Mouse (Mus musculus) cerebellum, adult 2 months (tissue): ENCODE results near the gene Lbhd1.

Experiments
- CTCF ChIP-seq: fragments of 200-500 bp; IDR thresholded peaks from 2 replicates; pipeline ENCODE4 v1.5.1; 2011; ENCODE audit warnings: low read depth, mild to moderate bottlenecking, control low read depth, low read length, moderate library complexity, borderline replicate concordance; ENCODE audit not compliant: insufficient read depth
- POLR2A ChIP-seq: fragments of 200-500 bp; IDR thresholded peaks from 2 replicates; pipeline ENCODE4 v1.6.1; 2011; ENCODE audit warnings: low read length, control low read depth, borderline replicate concordance; ENCODE audit not compliant: insufficient read depth

DNA sequence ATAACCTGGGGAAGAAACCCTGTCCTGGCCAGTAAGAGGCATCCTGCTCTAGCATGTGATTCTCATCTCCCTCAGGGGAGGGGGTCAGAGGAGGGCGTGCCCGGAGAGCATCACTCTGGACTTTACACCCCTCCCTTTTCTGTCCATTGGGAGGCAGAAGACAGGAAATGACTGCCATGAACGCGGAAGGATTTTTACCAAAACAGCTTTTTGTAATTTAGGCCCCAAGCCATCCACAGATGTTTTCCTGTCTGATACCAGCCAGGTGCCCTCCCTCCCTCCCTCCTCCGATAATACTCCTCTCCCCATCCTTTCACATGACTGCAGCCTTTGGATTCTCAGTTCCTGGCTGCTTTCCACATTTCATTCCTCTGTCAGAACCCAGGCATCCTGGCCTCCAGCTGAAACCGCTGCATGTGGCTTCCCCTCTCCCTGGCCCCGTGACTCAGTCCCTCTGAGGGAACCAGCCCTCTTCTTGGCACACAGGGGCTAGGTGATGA is 33.1 kb upstream of the Lbhd1 start, which contains the start of gene Lrrn4cl:
- TF ChIP-seq CTCF (no peak), POLR2A (no peak)
